Mouse (Mus musculus) kidney, postnatal 0 days (tissue): ENCODE measurements at regions not wholly inside any gene's neighbourhood (a gene's known extent, or its start where the extent isn't known, plus 50 kb on each side); places are given as distances from the start of the nearest gene placed in this dataset.

ENCODE experiments used
- ATAC-seq: fragments of 200-750 bp; cut with Nextera tagmentation; replicated peaks from 2 replicates; pipeline ENCODE4 v1.8.0; 2017; ENCODE audit warnings: low read depth, moderate number of reproducible peaks, moderate TSS enrichment, moderate library complexity; ENCODE audit not compliant: low FRiP score
- DNase-seq: peaks from one replicate; pipeline ENCODE4 v3.0.0-alpha.2; 2016; ENCODE audit warnings: low spot score
- H3K27ac ChIP-seq: fragments of 300-500 bp; sonication (generic); 2 replicates; pipeline ENCODE4 v1.5.1; 2014; ENCODE audit warnings: mild to moderate bottlenecking
- H3K27me3 ChIP-seq: fragments of 300-500 bp; sonication (generic); 2 replicates; pipeline ENCODE4 v1.6.1; 2014; ENCODE audit warnings: low read length, mixed read lengths; ENCODE audit not compliant: insufficient read depth
- H3K36me3 ChIP-seq: fragments of 300-500 bp; sonication (generic); 2 replicates; pipeline ENCODE4 v1.6.1; 2014; ENCODE audit warnings: low read length, mixed read lengths; ENCODE audit not compliant: insufficient read depth
- H3K4me1 ChIP-seq: fragments of 300-500 bp; sonication (generic); replicated peaks from 2 replicates; pipeline ENCODE4 v1.6.1; 2014; ENCODE audit warnings: antibody characterized with exemption, low read length, mixed read lengths; ENCODE audit not compliant: insufficient read depth
- H3K4me2 ChIP-seq: fragments of 300-500 bp; sonication (generic); 2 replicates; pipeline ENCODE4 v1.6.1; 2014; ENCODE audit warnings: mild to moderate bottlenecking, low read length, moderate library complexity, mixed read lengths
- H3K4me3 ChIP-seq: fragments of 300-500 bp; sonication (generic); replicated peaks from 2 replicates; pipeline ENCODE4 v1.5.1; 2014; ENCODE audit warnings: low read depth, low read length
- H3K9ac ChIP-seq: fragments of 300-500 bp; sonication (generic); 2 replicates; pipeline ENCODE4 v1.6.1; 2014; ENCODE audit warnings: low read depth, low read length
- H3K9me3 ChIP-seq: fragments of 300-500 bp; sonication (generic); replicated peaks from 2 replicates; pipeline ENCODE4 v1.6.1; 2016; ENCODE audit warnings: low read length, inconsistent platforms, mixed read lengths
- CTCF ChIP-seq: IDR thresholded peaks from 2 replicates; pipeline ENCODE4 v1.5.1; 2016; ENCODE audit warnings: antibody characterized with exemption, low read depth, mild to moderate bottlenecking, moderate library complexity
- WGBS: fragments of 180-500 bp; shearing (Covaris S2); extraction: QIAGEN DNeasy Blood & Tissue Kit; methylation state at CpG from one replicate; pipeline ENCODE4 v1.1.7; 2014; 5-methylcytosine and 5-hydroxymethylcytosine counted together

DNA sequence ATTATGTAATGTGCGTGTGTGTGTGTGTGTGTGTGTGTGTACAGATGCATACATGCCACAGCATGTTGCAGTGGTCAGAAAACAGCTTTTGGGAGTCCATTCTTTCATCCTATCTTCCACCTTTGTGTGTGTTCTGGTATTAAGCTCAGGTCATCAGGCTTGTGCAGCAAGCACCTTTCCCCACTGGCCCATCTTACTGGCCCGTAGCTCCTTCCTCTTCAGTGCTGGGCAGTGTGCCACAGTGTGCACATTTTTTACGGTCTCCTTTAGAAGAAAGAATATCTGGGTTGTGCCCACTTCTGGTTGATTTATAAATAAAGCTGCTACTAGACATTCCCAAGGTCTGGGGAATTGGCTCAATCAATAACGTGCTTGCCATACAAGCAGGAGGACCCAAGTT, 105.0 kb downstream of the Inhbb start:
- Histone ChIP-seq H3K9ac (no peak overlapping the region), H3K4me3 (no peak overlapping the region), H3K27me3 (no peaks in the 10 kb centered on the region), H3K4me2 (no peak overlapping the region), H3K36me3 (no peaks in the 10 kb centered on the region), H3K27ac (no peak overlapping the region), H3K4me1 (no peaks in the 10 kb centered on the region), H3K9me3 (no peaks in the 10 kb centered on the region)
- DNase-seq (no peak), ATAC-seq (no peak)
- no peak for TF ChIP-seq CTCF
- 91% methylated on average over 4 of the region's 4 CpGs for WGBS

DNA sequence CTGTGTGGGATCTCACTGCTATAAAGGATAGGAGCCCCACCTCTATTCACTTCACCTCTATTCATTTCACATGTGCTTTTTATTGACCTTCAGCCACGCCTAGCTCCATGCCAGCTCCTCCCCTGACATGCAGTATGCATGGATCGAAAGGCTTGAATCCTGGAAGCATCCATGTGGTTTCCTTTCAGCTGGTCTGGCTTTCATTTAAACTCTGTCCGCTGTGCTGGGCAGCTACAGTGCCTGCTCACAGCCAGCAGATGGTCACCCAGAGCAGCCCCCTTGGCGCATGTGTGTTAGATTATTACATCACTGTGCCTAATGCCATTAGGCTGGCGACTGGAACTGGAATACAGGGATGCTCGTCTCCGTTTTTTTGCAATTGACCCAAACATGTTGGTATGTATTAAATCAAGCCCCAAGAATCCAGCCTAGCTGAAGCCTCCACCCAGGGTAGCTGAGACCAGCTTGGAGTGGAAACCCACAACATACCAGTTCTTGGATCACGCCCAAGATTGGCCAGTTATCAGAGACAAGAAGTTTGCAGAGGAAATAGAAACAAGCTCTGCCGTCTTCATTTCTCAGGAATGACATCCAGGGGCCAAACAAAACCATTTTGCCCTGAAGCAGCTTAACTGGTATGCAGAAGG, 113.2 kb downstream of the Inhbb start:
- no peak for DNase-seq
- no peak overlapping the region for H3K9ac ChIP-seq
- 0 out of 2 replicates have a peak, but pooled peaks have one; percentile 9 for TF ChIP-seq CTCF
- H3K36me3 ChIP-seq: no peaks in the 10 kb centered on the region
- H3K27me3 ChIP-seq: no peaks in the 10 kb centered on the region
- H3K4me2 ChIP-seq: no peak overlapping the region
- no peaks in the 10 kb centered on the region for H3K4me1 ChIP-seq
- WGBS: 76% methylated on average over 9 of the region's 9 CpGs
- no peak overlapping the region for H3K27ac ChIP-seq
- H3K9me3 ChIP-seq: no peaks in the 10 kb centered on the region
- H3K4me3 ChIP-seq: no peak overlapping the region
- no peak for ATAC-seq

DNA sequence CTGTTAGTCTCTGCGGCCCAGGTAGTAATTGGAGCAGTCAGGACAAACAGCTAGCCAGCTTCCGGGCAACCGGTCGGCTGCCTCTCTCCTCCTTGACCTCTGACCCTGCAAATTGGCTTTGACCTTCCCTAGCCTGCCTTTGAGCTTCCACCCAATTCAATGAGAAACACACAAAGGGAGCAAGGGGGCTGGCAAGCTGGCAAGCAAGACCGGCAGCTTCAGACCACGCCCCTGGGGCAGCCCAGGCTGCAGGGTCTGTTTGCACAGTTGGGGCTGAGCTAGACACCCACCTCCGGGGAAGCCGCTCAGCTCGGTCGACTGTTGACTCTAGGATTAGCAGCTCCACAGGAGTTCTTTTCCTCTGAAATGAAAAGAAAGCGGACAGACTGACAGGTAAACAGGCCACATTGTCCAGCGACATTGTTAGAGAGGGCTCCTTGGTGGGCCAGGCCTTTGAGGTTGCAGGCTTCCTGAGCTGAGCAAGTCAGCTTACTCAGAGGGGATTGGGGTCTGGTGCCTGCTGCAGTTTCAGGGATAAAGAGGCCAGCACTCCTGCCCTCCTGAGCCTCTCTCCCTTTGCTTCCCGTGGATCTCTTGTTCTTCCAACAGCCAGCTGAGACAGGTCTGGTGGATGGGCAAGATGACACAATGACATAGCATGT, 116.6 kb downstream of the Inhbb start:
- H3K4me1 ChIP-seq: no peaks in the 10 kb centered on the region
- no peaks in the 10 kb centered on the region for H3K27me3 ChIP-seq
- H3K36me3 ChIP-seq: no peaks in the 10 kb centered on the region
- H3K27ac ChIP-seq: no peak overlapping the region
- no peak overlapping the region for H3K4me2 ChIP-seq
- DNase-seq (no peak), ATAC-seq (no peak)
- H3K9ac ChIP-seq: no peak overlapping the region
- WGBS: 28% methylated on average over 13 of the region's 13 CpGs
- H3K4me3 ChIP-seq: no peak overlapping the region
- no peaks in the 10 kb centered on the region for H3K9me3 ChIP-seq
- no peak for TF ChIP-seq CTCF

- DNase-seq (no peak), ATAC-seq (no peak)
- H3K9ac ChIP-seq: no peak overlapping the region
- H3K27me3 ChIP-seq: no peaks in the 10 kb centered on the region
- no peaks in the 10 kb centered on the region for H3K4me1 ChIP-seq
- no peaks in the 10 kb centered on the region for H3K9me3 ChIP-seq
- TF ChIP-seq CTCF: no peak
- no peak overlapping the region for H3K27ac ChIP-seq
- no peak overlapping the region for H3K4me2 ChIP-seq
- 39% methylated on average over 9 of the region's 9 CpGs for WGBS
- no peak overlapping the region for H3K4me3 ChIP-seq
- H3K36me3 ChIP-seq: no peaks in the 10 kb centered on the region
Observed at GRCm38 (mm10) chr1:119304470-119304980, 117.5 kb downstream of the Inhbb start.

DNA sequence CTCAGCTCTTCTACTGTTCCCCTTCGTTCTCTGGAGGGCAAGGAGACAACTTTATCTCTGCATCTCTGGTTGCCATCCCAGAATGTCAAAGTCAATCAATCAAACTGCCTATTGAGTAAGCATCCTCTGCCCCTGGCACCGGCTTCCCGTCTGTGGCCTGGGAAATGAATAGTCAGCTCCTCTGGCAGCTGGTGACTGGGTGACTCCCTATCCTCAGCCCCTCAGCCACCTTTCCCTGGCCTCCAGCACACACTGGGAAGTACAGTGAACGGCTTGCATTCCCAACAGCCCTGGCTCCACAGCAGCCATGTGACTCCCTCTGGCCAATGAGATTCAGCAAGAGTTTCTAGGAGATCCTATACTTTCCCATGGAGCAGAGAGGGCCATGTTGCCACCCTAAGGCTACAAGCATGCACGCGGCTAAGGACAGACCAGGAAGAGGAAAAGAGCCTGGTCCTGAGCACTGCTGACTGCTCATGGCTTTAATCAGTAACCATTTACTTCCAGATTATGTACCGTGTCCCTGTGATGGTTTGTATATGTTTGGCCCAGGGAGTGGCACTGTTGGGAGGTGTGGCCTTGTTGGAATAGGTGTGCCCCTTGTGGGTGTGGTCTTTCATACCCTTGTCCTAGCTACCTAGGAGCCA, 119.6 kb downstream of the Inhbb start:
- Histone ChIP-seq H3K27me3 (no peaks in the 10 kb centered on the region), H3K4me2 (no peak overlapping the region), H3K4me1 (no peaks in the 10 kb centered on the region), H3K27ac (no peak overlapping the region), H3K9me3 (no peaks in the 10 kb centered on the region), H3K4me3 (no peak overlapping the region), H3K36me3 (no peaks in the 10 kb centered on the region), H3K9ac (no peak overlapping the region)
- WGBS: 49% methylated on average over 7 of the region's 7 CpGs
- peak; percentile 65; the same call in 1 of the 2 replicates for ATAC-seq
- TF ChIP-seq CTCF: no peak
- DNase-seq: no peak

GRCm38 (mm10) chr1:119301931-119302330, 120.1 kb downstream of the Inhbb start:
- WGBS: 83% methylated on average over 7 of the region's 7 CpGs
- DNase-seq (no peak), ATAC-seq (no peak)
- Histone ChIP-seq H3K9me3 (no peaks in the 10 kb centered on the region), H3K4me1 (no peaks in the 10 kb centered on the region), H3K9ac (no peak overlapping the region), H3K4me2 (no peak overlapping the region), H3K27me3 (no peaks in the 10 kb centered on the region), H3K27ac (no peak overlapping the region), H3K36me3 (no peaks in the 10 kb centered on the region), H3K4me3 (no peak overlapping the region)
- no peak for TF ChIP-seq CTCF
